Mouse (Mus musculus): ENCODE measurements around the gene Cdh15. TPM values are rescaled to one million over a fixed set of nuclear protein-coding genes. Genes with fewer than 3 reads are reported as not detected.

Gene Cdh15
- 0.10 TPM in 1 of 2 replicates, not detected in the other for polyA plus RNA-seq (2015; fragmentation: Nextera tagmentation; extraction: Ambion mirVana)

GRCm38 (mm10) chr8:122847829-122848561 lies at the start of gene Cdh15:
Gene Cdh15, plus strand, starts transcription at chr8:122847966.
- Histone ChIP-seq H3K4me3 (ENCODE audit: low read depth, low read length) (no peak within 1 kb of the TSS), H3K36me3 (ENCODE audit: insufficient read depth, low read length) (no peaks in the 10 kb centered on the region), H3K9me3 (ENCODE audit: low read length) (no peaks in the 10 kb centered on the region), H3K4me2 (replicated peaks; ENCODE audit: low read depth, low read length) (0 out of 2 replicates have a peak within 1 kb of the TSS, but pooled peaks have one; percentile 17), H3K27ac (ENCODE audit: low read length) (no peak within 1 kb of the TSS), H3K9ac (replicated peaks; ENCODE audit: low read depth) (no peak within 1 kb of the TSS), H3K27me3 (replicated peaks; ENCODE audit: insufficient read depth, low read length) (no peaks in the 10 kb centered on the region; the same call in 1 of the 2 replicates), H3K4me1 (ENCODE audit: insufficient read depth, low read depth, low read length) (no peaks in the 10 kb centered on the region)
- DNase-seq (ENCODE audit: low spot score) (peak; percentile 73), ATAC-seq (peak; percentile 93)
- TF ChIP-seq EP300 (IDR thresholded peaks at IDR 0.05) (no peak), CTCF (IDR thresholded peaks at IDR 0.05) (no peak)
- 14% methylated on average over 18 of the region's 18 CpGs for WGBS

DNA sequence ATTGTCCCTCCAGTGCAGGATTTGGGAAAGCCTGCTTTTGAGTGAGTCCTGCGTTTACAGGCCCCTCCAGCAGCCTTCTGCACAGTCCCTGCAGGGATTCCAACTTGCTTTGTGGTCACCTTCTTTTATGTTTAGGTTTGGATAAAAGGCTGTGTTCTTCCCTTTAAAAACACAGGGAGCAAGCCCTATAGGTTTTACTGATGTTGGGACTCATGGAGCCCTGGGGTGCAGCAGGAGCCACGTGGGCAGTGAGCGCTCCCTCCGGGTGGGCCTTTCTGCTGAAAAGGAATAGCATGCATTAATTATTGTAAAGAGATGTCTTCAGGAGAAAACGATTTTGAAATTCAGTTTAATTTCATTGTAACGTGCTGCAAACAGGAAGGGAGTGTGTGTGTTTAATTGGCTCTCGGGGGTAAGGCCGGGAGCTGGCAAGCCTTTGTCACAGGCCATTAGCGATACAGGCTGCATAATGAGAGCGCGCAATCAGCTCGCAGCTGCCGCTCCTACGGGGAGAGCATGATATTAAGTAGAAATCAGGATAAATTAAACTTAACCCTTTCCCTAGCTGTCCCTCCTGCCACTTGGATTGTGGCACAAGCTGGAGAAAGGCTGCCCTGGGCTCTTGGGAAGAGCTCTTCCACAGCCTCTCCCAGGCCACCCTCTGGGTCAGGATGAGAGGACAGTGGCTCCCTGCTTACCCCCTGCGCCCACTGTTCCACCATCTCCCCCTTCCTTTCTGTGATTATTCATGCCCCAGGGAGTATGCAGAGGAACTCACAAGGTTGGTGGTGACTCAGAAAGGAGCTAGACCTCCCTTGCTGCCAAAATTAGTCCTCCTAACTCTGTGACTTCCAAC lies 43.6 kb upstream of the Cdh15 start:
- TF ChIP-seq CTCF (IDR thresholded peaks at IDR 0.05) (no peak), EP300 (IDR thresholded peaks at IDR 0.05) (no peak)
- Histone ChIP-seq H3K9ac (replicated peaks; ENCODE audit: low read depth) (no peak overlapping the region), H3K27me3 (replicated peaks; ENCODE audit: insufficient read depth, low read length) (no peaks in the 10 kb centered on the region), H3K36me3 (ENCODE audit: insufficient read depth, low read length) (no peaks in the 10 kb centered on the region; the same call in 1 of the 2 replicates), H3K9me3 (ENCODE audit: low read length) (no peaks in the 10 kb centered on the region), H3K4me3 (ENCODE audit: low read depth, low read length) (no peak overlapping the region), H3K4me2 (replicated peaks; ENCODE audit: low read depth, low read length) (no peak overlapping the region), H3K4me1 (ENCODE audit: insufficient read depth, low read depth, low read length) (no peaks in the 10 kb centered on the region), H3K27ac (ENCODE audit: low read length) (no peak overlapping the region)
- DNase-seq (ENCODE audit: low spot score) (no peak), ATAC-seq (no peak)
- WGBS, result 47% methylated on average over 15 of the region's 15 CpGs

- no peak overlapping the region for H3K27ac ChIP-seq (ENCODE audit: low read length)
Measured at GRCm38 (mm10) chr8:122805349-122805748, 42.4 kb upstream of the Cdh15 start.

GRCm38 (mm10) chr8:122806956-122807538 lies 40.7 kb upstream of the Cdh15 start:
- Histone ChIP-seq H3K27ac (ENCODE audit: low read length) (no peak overlapping the region), H3K4me2 (replicated peaks; ENCODE audit: low read depth, low read length) (no peak overlapping the region), H3K9ac (replicated peaks; ENCODE audit: low read depth) (no peak overlapping the region), H3K9me3 (ENCODE audit: low read length) (no peaks in the 10 kb centered on the region), H3K36me3 (ENCODE audit: insufficient read depth, low read length) (no peaks in the 10 kb centered on the region; the same call in 1 of the 2 replicates), H3K4me3 (ENCODE audit: low read depth, low read length) (no peak overlapping the region), H3K4me1 (ENCODE audit: insufficient read depth, low read depth, low read length) (no peaks in the 10 kb centered on the region), H3K27me3 (replicated peaks; ENCODE audit: insufficient read depth, low read length) (no peaks in the 10 kb centered on the region)
- no peak for TF ChIP-seq CTCF (IDR thresholded peaks at IDR 0.05)
- TF ChIP-seq EP300 (IDR thresholded peaks at IDR 0.05), result no peak
- no peak for ATAC-seq
- DNase-seq (ENCODE audit: low spot score), result no peak
- WGBS, result 54% methylated on average over 7 of the region's 7 CpGs

More at GRCm38 (mm10) chr8:122805349-122805748, 42.4 kb upstream of the Cdh15 start:
- DNase-seq (ENCODE audit: low spot score), result no peak
- no peaks in the 10 kb centered on the region for H3K9me3 ChIP-seq (ENCODE audit: low read length)
- H3K4me1 ChIP-seq (ENCODE audit: insufficient read depth, low read depth, low read length), result no peaks in the 10 kb centered on the region
- no peak overlapping the region for H3K9ac ChIP-seq (replicated peaks; ENCODE audit: low read depth)
- 63% methylated on average over 3 of the region's 3 CpGs for WGBS
- TF ChIP-seq EP300 (IDR thresholded peaks at IDR 0.05) (no peak), CTCF (IDR thresholded peaks at IDR 0.05) (no peak)
- H3K36me3 ChIP-seq (ENCODE audit: insufficient read depth, low read length), result no peaks in the 10 kb centered on the region; the same call in 1 of the 2 replicates
- no peak for ATAC-seq
- H3K4me2 ChIP-seq (replicated peaks; ENCODE audit: low read depth, low read length), result no peak overlapping the region
- no peak overlapping the region for H3K4me3 ChIP-seq (ENCODE audit: low read depth, low read length)
- H3K27me3 ChIP-seq (replicated peaks; ENCODE audit: insufficient read depth, low read length), result no peaks in the 10 kb centered on the region

- no peaks in the 10 kb centered on the region for H3K27me3 ChIP-seq (replicated peaks; ENCODE audit: insufficient read depth, low read length)
- no peak overlapping the region for H3K9ac ChIP-seq (replicated peaks; ENCODE audit: low read depth)
- TF ChIP-seq CTCF (IDR thresholded peaks at IDR 0.05), result no peak
- TF ChIP-seq EP300 (IDR thresholded peaks at IDR 0.05), result no peak
Measured at GRCm38 (mm10) chr8:122807907-122808306, 39.9 kb upstream of the Cdh15 start.

GRCm38 (mm10) chr8:122810376-122810775 lies 37.4 kb upstream of the Cdh15 start:
- H3K27ac ChIP-seq (ENCODE audit: low read length), result no peak overlapping the region

More at GRCm38 (mm10) chr8:122807907-122808306, 39.9 kb upstream of the Cdh15 start:
- Histone ChIP-seq H3K4me3 (ENCODE audit: low read depth, low read length) (no peak overlapping the region), H3K9me3 (ENCODE audit: low read length) (no peaks in the 10 kb centered on the region), H3K4me2 (replicated peaks; ENCODE audit: low read depth, low read length) (no peak overlapping the region), H3K27ac (ENCODE audit: low read length) (no peak overlapping the region), H3K4me1 (ENCODE audit: insufficient read depth, low read depth, low read length) (no peaks in the 10 kb centered on the region), H3K36me3 (ENCODE audit: insufficient read depth, low read length) (no peaks in the 10 kb centered on the region; the same call in 1 of the 2 replicates)
- 91% methylated on average over 4 of the region's 4 CpGs for WGBS
- ATAC-seq (no peak), DNase-seq (ENCODE audit: low spot score) (no peak)

More at GRCm38 (mm10) chr8:122810376-122810775, 37.4 kb upstream of the Cdh15 start:
- H3K9me3 ChIP-seq (ENCODE audit: low read length), result no peaks in the 10 kb centered on the region
- H3K27me3 ChIP-seq (replicated peaks; ENCODE audit: insufficient read depth, low read length), result no peaks in the 10 kb centered on the region
- H3K4me1 ChIP-seq (ENCODE audit: insufficient read depth, low read depth, low read length), result no peaks in the 10 kb centered on the region
- no peak for DNase-seq (ENCODE audit: low spot score)
- WGBS, result 85% methylated on average over 8 of the region's 8 CpGs
- no peaks in the 10 kb centered on the region for H3K36me3 ChIP-seq (ENCODE audit: insufficient read depth, low read length)
- no peak overlapping the region for H3K9ac ChIP-seq (replicated peaks; ENCODE audit: low read depth)
- no peak for ATAC-seq
- no peak overlapping the region for H3K4me3 ChIP-seq (ENCODE audit: low read depth, low read length)
- no peak for TF ChIP-seq EP300 (IDR thresholded peaks at IDR 0.05)
- TF ChIP-seq CTCF (IDR thresholded peaks at IDR 0.05), result no peak
- H3K4me2 ChIP-seq (replicated peaks; ENCODE audit: low read depth, low read length), result no peak overlapping the region

All from lung, postnatal 0 days (tissue).